Mouse (Mus musculus) megakaryocyte-erythroid progenitor cell, adult 5-6 weeks (primary cell): ENCODE data around the gene Nhlrc4. TPM values are rescaled to one million over a fixed set of nuclear protein-coding genes. Genes with fewer than 3 reads are reported as not detected.

ENCODE experiments used
- ATAC-seq: replicated peaks from 2 replicates; pipeline ENCODE4 v1.8.0; 2016; ENCODE audit warnings: mild to moderate bottlenecking, inconsistent platforms; ENCODE audit not compliant: severe bottlenecking, poor library complexity, low FRiP score, low TSS enrichment
- total RNA-seq, 2 experiments: library from RNA; stranded (forward) in 1 of 2; stranded (reverse) in 1 of 2; fragments of 200-1000, 215-1000 nt in 1 of 2; fragments of >200 nt in 1 of 2; fragmentation: Nextera tagmentation in 1 of 2; gene quantifications; 2 replicates each; pipeline ENCODE4 v1.2.3; 2014 to 2017

Gene Nhlrc4
- total RNA-seq, 2 experiments from 2014 or later: not detected

DNA sequence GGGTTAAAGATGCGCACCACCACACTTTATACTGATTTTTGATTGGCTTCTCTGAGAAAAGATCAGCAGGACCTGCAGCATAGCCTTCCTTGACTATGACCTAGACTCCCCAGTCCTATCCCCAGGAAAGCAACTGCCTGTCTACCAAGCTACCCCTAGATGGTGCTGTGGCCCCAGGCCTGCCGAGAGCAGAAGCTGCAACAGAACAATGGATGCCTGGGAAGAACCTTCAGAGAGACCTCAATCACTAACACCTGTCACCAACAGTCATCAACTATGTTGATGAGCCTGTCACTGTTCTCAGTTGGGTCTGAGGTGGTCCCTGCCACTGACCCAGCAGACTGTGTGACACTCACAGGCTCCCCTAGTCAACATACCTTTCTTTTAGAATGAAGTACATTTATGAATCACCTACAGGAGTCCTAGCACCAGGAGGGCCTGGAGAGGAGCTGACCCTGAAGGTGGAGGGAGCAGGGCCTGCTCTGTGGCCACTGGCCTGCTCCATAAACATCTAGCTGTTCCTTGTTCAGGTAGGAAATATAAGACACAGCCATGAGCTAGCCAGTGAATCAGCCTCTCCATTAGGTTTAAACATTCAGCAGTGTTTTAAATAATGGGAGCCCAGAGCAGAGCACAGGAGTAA lies 50.7 kb downstream of the Nhlrc4 start:
- peak; percentile 90 for ATAC-seq

Other genes with a start within 250 kb of the Nhlrc4 start
Only the 30 nearest of the 32 such genes appear.
- gene Rpusd1, start 217.3 kb downstream of the Nhlrc4 start, total RNA-seq (2014; fragmentation: Nextera tagmentation): 14.9 and 17.8 TPM in 2 replicates
- 1.8 and 2.1 TPM in 2 replicates for gene Rpusd1, start 217.3 kb downstream of the Nhlrc4 start, total RNA-seq (2017)
- not detected in 2 replicates for gene Mslnl, start 208.9 kb downstream of the Nhlrc4 start, total RNA-seq (2014; fragmentation: Nextera tagmentation)
- not detected in 2 replicates for gene Mslnl, start 208.9 kb downstream of the Nhlrc4 start, total RNA-seq (2017)
- not detected in 2 replicates for gene Msln, start 190.6 kb downstream of the Nhlrc4 start, total RNA-seq (2014; fragmentation: Nextera tagmentation)
- gene Msln, start 190.6 kb downstream of the Nhlrc4 start, total RNA-seq (2017): not detected in 2 replicates
- 20.4 and 29.9 TPM in 2 replicates for gene Narfl, start 171.2 kb downstream of the Nhlrc4 start, total RNA-seq (2014; fragmentation: Nextera tagmentation)
- 10.3 and 23.8 TPM in 2 replicates for gene Narfl, start 171.2 kb downstream of the Nhlrc4 start, total RNA-seq (2017)
- gene Haghl, start 159.3 kb downstream of the Nhlrc4 start, total RNA-seq (2014; fragmentation: Nextera tagmentation): 10.7 and 18.1 TPM in 2 replicates
- 11.8 and 15.7 TPM in 2 replicates for gene Haghl, start 159.3 kb downstream of the Nhlrc4 start, total RNA-seq (2017)
- 1.2 TPM in 1 of 2 replicates, not detected in the other for gene Ccdc78, start 158.4 kb downstream of the Nhlrc4 start, total RNA-seq (2014; fragmentation: Nextera tagmentation)
- gene Ccdc78, start 158.4 kb downstream of the Nhlrc4 start, total RNA-seq (2017): 0.15 TPM in 1 of 2 replicates, not detected in the other
- 62.4 and 172 TPM in 2 replicates for gene Fam173a, start 152.1 kb downstream of the Nhlrc4 start, total RNA-seq (2014; fragmentation: Nextera tagmentation)
- gene Fam173a, start 152.1 kb downstream of the Nhlrc4 start, total RNA-seq (2017): 11.1 and 21.4 TPM in 2 replicates
- gene AC134908.4, start 149.3 kb downstream of the Nhlrc4 start, total RNA-seq (2014; fragmentation: Nextera tagmentation): 19.1 TPM in 1 of 2 replicates, not detected in the other
- gene AC134908.4, start 149.3 kb downstream of the Nhlrc4 start, total RNA-seq (2017): not detected in 2 replicates
- 20.6 and 22.9 TPM in 2 replicates for gene Metrn, start 147.8 kb downstream of the Nhlrc4 start, total RNA-seq (2014; fragmentation: Nextera tagmentation)
- gene Metrn, start 147.8 kb downstream of the Nhlrc4 start, total RNA-seq (2017): 11.3 and 15.5 TPM in 2 replicates
- gene Fbxl16, start 135.9 kb downstream of the Nhlrc4 start, total RNA-seq (2014; fragmentation: Nextera tagmentation): 0.26 TPM in 1 of 2 replicates, not detected in the other
- not detected in 2 replicates for gene Fbxl16, start 135.9 kb downstream of the Nhlrc4 start, total RNA-seq (2017)
- gene Wdr24, start 121.3 kb downstream of the Nhlrc4 start, total RNA-seq (2014; fragmentation: Nextera tagmentation): 16.6 and 33.3 TPM in 2 replicates
- gene Wdr24, start 121.3 kb downstream of the Nhlrc4 start, total RNA-seq (2017): 15.5 and 17.2 TPM in 2 replicates
- 20.1 and 31.7 TPM in 2 replicates for gene Jmjd8, start 116.1 kb downstream of the Nhlrc4 start, total RNA-seq (2014; fragmentation: Nextera tagmentation)
- gene Jmjd8, start 116.1 kb downstream of the Nhlrc4 start, total RNA-seq (2017): 19.5 and 21.5 TPM in 2 replicates
- 89.4 and 112 TPM in 2 replicates for gene Stub1, start 111.6 kb downstream of the Nhlrc4 start, total RNA-seq (2014; fragmentation: Nextera tagmentation)
- 77.6 and 77.7 TPM in 2 replicates for gene Stub1, start 111.6 kb downstream of the Nhlrc4 start, total RNA-seq (2017)
- 0.50 and 2.0 TPM in 2 replicates for gene Rhbdl1, start 107.7 kb downstream of the Nhlrc4 start, total RNA-seq (2014; fragmentation: Nextera tagmentation)
- 0.30 and 0.47 TPM in 2 replicates for gene Rhbdl1, start 107.7 kb downstream of the Nhlrc4 start, total RNA-seq (2017)
- 1.7 and 6.4 TPM in 2 replicates for gene Gm20683, start 103.2 kb downstream of the Nhlrc4 start, total RNA-seq (2014; fragmentation: Nextera tagmentation)
- not detected in 2 replicates for gene Gm20683, start 103.2 kb downstream of the Nhlrc4 start, total RNA-seq (2017)
- gene Rhot2, start 100.1 kb downstream of the Nhlrc4 start, total RNA-seq (2014; fragmentation: Nextera tagmentation): 51.2 and 54.8 TPM in 2 replicates
- 21.3 and 27.4 TPM in 2 replicates for gene Rhot2, start 100.1 kb downstream of the Nhlrc4 start, total RNA-seq (2017)
- gene Wdr90, start 83.5 kb downstream of the Nhlrc4 start, total RNA-seq (2014; fragmentation: Nextera tagmentation): 43.3 and 47.4 TPM in 2 replicates
- gene Wdr90, start 83.5 kb downstream of the Nhlrc4 start, total RNA-seq (2017): 4.6 and 10.0 TPM in 2 replicates
- gene Mcrip2, start 76.2 kb downstream of the Nhlrc4 start, total RNA-seq (2014; fragmentation: Nextera tagmentation): 87.4 and 109 TPM in 2 replicates
- gene Mcrip2, start 76.2 kb downstream of the Nhlrc4 start, total RNA-seq (2017): 35.6 and 40.8 TPM in 2 replicates
- 26.3 and 37.6 TPM in 2 replicates for gene Mettl26, start 69.9 kb downstream of the Nhlrc4 start, total RNA-seq (2014; fragmentation: Nextera tagmentation)
- 9.3 and 19.8 TPM in 2 replicates for gene Mettl26, start 69.9 kb downstream of the Nhlrc4 start, total RNA-seq (2017)
- 0.87 TPM in 1 of 2 replicates, not detected in the other for gene Wfikkn1, start 64.1 kb downstream of the Nhlrc4 start, total RNA-seq (2014; fragmentation: Nextera tagmentation)
- 0.19 and 1.4 TPM in 2 replicates for gene Wfikkn1, start 64.1 kb downstream of the Nhlrc4 start, total RNA-seq (2017)
- gene Rab40c, start 25.2 kb downstream of the Nhlrc4 start, total RNA-seq (2014; fragmentation: Nextera tagmentation): 2.4 and 8.9 TPM in 2 replicates
- gene Rab40c, start 25.2 kb downstream of the Nhlrc4 start, total RNA-seq (2017): 7.9 and 30.2 TPM in 2 replicates
- gene Pigq, start within 50 bp of the Nhlrc4 start, total RNA-seq (2014; fragmentation: Nextera tagmentation): 211 and 231 TPM in 2 replicates
- gene Pigq, start within 50 bp of the Nhlrc4 start, total RNA-seq (2017): 102 and 156 TPM in 2 replicates
- not detected in 2 replicates for gene A930017K11Rik, start 7.6 kb upstream of the Nhlrc4 start, total RNA-seq (2014; fragmentation: Nextera tagmentation)
- gene A930017K11Rik, start 7.6 kb upstream of the Nhlrc4 start, total RNA-seq (2017): 0.05 TPM in 1 of 2 replicates, not detected in the other
- 14.8 and 18.4 TPM in 2 replicates for gene Capn15, start 40.8 kb upstream of the Nhlrc4 start, total RNA-seq (2014; fragmentation: Nextera tagmentation)
- 1.7 and 3.5 TPM in 2 replicates for gene Capn15, start 40.8 kb upstream of the Nhlrc4 start, total RNA-seq (2017)
- gene Rab11fip3, start 124.6 kb upstream of the Nhlrc4 start, total RNA-seq (2014; fragmentation: Nextera tagmentation): 0.48 and 3.2 TPM in 2 replicates
- gene Rab11fip3, start 124.6 kb upstream of the Nhlrc4 start, total RNA-seq (2017): 0.33 and 0.65 TPM in 2 replicates
- 6.8 and 7.7 TPM in 2 replicates for gene Decr2, start 145.4 kb upstream of the Nhlrc4 start, total RNA-seq (2014; fragmentation: Nextera tagmentation)
- gene Decr2, start 145.4 kb upstream of the Nhlrc4 start, total RNA-seq (2017): 5.6 and 7.8 TPM in 2 replicates
- 103 and 104 TPM in 2 replicates for gene Nme4, start 150.6 kb upstream of the Nhlrc4 start, total RNA-seq (2014; fragmentation: Nextera tagmentation)
- gene Nme4, start 150.6 kb upstream of the Nhlrc4 start, total RNA-seq (2017): 70.5 and 80.3 TPM in 2 replicates
- gene Tmem8, start 168.3 kb upstream of the Nhlrc4 start, total RNA-seq (2014; fragmentation: Nextera tagmentation): 38.1 and 41.1 TPM in 2 replicates
- gene Tmem8, start 168.3 kb upstream of the Nhlrc4 start, total RNA-seq (2017): 6.0 and 18.4 TPM in 2 replicates
- 116 and 152 TPM in 2 replicates for gene Mrpl28, start 178.5 kb upstream of the Nhlrc4 start, total RNA-seq (2014; fragmentation: Nextera tagmentation)
- gene Mrpl28, start 178.5 kb upstream of the Nhlrc4 start, total RNA-seq (2017): 30.1 and 63.1 TPM in 2 replicates
- gene Axin1, start 193.7 kb upstream of the Nhlrc4 start, total RNA-seq (2014; fragmentation: Nextera tagmentation): 29.2 and 32.1 TPM in 2 replicates
- 39.9 and 208 TPM in 2 replicates for gene Axin1, start 193.7 kb upstream of the Nhlrc4 start, total RNA-seq (2017)